Mouse (Mus musculus) kidney, postnatal 4 days (tissue): ENCODE measurements around the gene Gm42791.
A peak's percentile ranks its signal among the peaks of the same experiment; 100 is the strongest.

Source experiments
- DNase-seq, 2 experiments: peaks; one replicate each; pipeline ENCODE4 v3.0.0; 2021; ENCODE audit warnings: mixed read lengths in 2 of 2

The Gm42791 gene

DNA sequence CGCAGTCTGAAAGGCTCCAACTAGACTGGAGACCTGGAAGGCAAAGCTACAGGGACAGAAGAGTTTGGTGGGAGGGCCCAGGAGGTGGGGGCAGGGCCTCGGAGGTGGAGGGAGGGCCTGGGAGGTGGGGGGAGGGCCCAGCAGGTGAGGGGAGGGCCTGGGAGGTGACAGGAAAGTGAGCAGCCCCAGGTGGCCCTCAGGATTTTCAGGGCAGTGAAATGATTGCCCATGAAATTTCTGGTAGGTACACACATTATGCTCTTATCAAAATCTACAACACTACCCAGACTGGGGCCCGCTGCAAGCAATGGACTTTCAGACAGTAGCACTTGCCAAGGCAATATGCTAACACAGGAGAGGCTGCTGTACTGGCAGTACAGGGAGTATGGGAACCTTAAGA, 125.4 kb downstream of the Gm42791 start:
- no peak for DNase-seq

DNA sequence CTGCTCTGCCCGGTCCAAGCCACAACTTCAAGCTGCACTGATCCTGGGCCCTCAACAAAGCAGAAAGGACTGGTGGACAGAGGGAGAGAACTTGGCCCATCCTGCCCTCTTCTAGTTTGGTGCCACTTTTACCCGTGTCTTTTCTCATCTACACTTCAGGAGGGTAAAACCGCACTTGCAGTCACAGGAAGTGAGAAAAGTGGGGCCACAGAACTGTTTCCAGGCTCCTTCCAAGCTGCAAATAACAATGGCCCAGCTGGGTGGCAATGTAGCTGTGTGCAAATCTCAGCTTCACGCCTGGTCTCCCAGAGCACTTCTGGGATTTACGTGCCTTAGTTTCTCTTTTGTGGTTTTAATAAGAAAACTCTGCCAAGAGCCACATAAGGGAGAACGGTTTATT, 127.2 kb downstream of the Gm42791 start:
- DNase-seq, result no peak

DNA sequence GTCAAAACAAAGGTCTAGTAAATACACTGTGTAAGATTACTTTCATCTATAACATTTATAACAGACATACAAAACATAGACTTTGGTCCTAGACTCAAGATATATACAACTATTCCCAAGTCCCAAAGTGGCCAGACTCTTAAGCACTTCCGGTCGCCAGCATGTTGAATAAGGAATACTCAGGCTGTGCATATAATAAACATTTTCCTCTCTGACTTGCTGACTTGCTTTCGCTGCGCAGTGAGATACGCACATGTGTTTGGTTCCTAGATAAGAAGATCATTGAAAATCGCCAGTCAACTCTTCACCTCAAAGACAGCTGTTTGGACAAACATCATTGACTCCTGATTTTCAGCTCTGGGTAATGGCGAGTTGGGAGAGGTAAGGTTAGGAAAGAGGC, 127.8 kb downstream of the Gm42791 start:
- DNase-seq, result no peak

DNA sequence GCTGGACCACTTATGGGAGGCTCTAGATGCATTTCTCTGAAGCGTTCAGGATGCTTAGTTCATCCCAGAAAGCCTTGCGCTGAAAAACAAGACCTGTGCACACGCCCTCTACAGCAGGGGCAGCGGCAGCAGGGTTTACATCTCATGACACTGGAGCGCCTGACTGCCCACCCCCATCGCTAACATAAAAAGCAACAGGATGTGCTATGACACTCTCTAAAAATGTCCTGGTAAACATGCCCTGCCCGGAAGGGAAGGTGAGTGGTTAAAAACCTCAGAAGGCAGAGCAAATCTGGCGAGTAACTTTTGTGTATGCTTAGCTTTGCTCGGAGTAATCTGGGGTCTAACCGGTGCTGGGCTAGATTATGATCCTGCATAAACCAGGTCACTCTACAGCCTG, 128.4 kb downstream of the Gm42791 start:
- no peak for DNase-seq

GRCm38 (mm10) chr5:148863409-148863808, 131.5 kb downstream of the Gm42791 start:
- DNase-seq, result no peak

DNA sequence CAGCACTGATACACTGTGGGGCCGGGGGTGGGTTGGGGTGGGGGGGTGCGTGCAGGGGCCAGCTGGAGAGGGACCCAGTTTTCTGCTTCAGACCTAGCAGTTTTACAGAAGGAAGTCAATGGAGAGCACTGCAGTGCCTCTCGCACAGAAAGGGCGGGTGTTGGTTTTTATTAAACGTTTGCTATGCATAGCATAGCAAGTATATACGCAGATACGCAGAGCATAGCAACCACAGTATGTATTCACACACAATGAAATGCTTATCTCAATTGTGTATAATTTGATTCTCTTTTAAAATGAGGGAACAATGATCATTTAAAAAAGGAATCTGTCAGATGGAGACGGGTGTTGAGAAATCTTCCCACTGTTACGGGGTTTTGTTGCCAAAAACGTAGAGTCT, 132.1 kb downstream of the Gm42791 start:
- no peak for DNase-seq

DNA sequence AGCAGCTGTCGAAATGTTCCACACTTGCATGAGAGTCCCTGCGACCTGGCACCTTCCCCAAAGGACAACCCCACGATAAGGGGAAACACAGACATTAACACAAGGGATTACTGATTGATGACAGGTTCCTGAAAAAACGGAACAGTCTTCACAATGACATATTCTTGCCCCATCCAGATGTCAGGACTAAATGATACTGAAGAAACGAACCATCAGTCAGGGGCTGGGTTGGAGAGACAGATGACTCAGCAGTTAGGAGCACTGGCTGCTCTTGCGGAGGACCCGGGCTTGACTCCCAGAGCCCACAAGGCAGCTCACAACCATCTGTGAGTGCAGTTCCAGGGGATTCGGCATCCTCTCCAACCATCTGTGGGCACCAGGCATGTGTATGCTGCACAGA, 132.8 kb downstream of the Gm42791 start:
- no peak for DNase-seq

- DNase-seq, result no peak
These were observed 137.4 kb downstream of the Gm42791 start for GRCm38 (mm10) chr5:148857522-148857921.

GRCm38 (mm10) chr5:148855047-148855446, 139.9 kb downstream of the Gm42791 start:
- DNase-seq, result no peak

DNA sequence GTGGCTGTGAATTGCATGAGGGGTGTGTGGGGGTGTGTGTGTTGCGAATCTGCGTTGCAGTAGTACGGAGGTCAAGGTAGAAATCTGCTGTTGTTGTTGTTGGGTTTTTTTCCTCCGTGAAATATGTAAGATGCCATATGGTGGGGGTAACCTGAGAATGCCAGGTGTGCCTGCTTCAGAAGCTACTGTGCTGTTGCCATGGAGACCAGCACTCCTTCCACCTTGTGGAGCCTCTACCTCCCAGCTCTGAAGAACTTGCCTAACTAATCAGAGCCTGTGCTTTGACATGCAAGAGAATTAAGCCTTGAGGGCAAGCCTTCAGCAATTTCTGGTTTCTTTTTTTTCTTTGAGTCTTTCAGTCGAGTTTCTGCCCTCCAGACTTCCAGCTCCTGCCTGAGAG, 140.8 kb downstream of the Gm42791 start:
- DNase-seq, result no peak

GRCm38 (mm10) chr5:148849516-148849915, 145.4 kb downstream of the Gm42791 start:
- DNase-seq, result no peak

DNA sequence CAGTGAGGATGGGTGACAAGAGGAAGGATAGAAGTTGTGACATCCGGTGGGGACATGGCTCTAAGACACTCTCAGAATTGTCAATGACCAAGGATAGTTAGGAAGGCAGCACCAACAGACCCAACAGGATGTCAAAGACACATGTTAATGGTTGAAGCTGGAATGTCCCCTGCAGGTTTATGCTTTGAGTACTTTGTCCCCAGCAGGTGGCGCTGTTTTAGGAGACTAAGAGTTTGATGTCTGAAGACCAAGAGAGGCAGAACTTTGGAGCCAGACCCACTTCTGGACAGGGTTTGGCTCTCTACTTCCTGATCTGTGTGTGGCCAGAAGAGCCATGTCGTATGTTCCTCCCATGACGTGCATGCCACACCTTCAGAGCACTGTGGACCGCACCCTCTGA, 147.9 kb downstream of the Gm42791 start:
- peak; percentile 26 to 27 for DNase-seq
